Mouse (Mus musculus) frontal cortex, adult (tissue): ENCODE results near the gene Dapl1.

Experiments used
- ATAC-seq: cut with Nextera tagmentation; 2 replicates; pipeline ENCODE4 v1.9.2; 2017; ENCODE audit warnings: mild to moderate bottlenecking, moderate library complexity, mixed read lengths; ENCODE audit not compliant: low TSS enrichment

Dapl1 gene

GRCm38 (mm10) chr2:59471051-59471948, 13.2 kb upstream of the Dapl1 start:
- ATAC-seq, result no peak

- no peak for ATAC-seq
Measured at GRCm38 (mm10) chr2:59474336-59474735, 10.1 kb upstream of the Dapl1 start.

GRCm38 (mm10) chr2:59485080-59485479, 627 bp downstream of the Dapl1 start:
- ATAC-seq, result no peak

- ATAC-seq, result no peak
Measured at GRCm38 (mm10) chr2:59485657-59486056, 1.2 kb downstream of the Dapl1 start.

GRCm38 (mm10) chr2:59486196-59486845, 1.9 kb downstream of the Dapl1 start:
- ATAC-seq, result no peak

- no peak for ATAC-seq
Measured at GRCm38 (mm10) chr2:59488235-59488634, 3.8 kb downstream of the Dapl1 start.

GRCm38 (mm10) chr2:59490353-59490752, 5.9 kb downstream of the Dapl1 start:
- no peak for ATAC-seq

- no peak for ATAC-seq
Measured at GRCm38 (mm10) chr2:59493445-59494085, 9.1 kb downstream of the Dapl1 start.

GRCm38 (mm10) chr2:59499146-59499545, 14.7 kb downstream of the Dapl1 start:
- no peak for ATAC-seq

- no peak for ATAC-seq
Measured at GRCm38 (mm10) chr2:59499717-59500116, 15.3 kb downstream of the Dapl1 start.

GRCm38 (mm10) chr2:59509061-59509460, 24.6 kb downstream of the Dapl1 start:
- no peak for ATAC-seq

- ATAC-seq, result peak; percentile 55; the same call in 1 of the 2 replicates
Measured at GRCm38 (mm10) chr2:59510416-59510815, 26.0 kb downstream of the Dapl1 start.

- ATAC-seq, result no peak
Measured at GRCm38 (mm10) chr2:59510882-59511281, 26.4 kb downstream of the Dapl1 start.

GRCm38 (mm10) chr2:59520663-59521062, 36.2 kb downstream of the Dapl1 start:
- no peak for ATAC-seq

- ATAC-seq, result peak; percentile 98
Measured at GRCm38 (mm10) chr2:59522079-59522684, 37.7 kb downstream of the Dapl1 start.

- no peak for ATAC-seq
Measured at GRCm38 (mm10) chr2:59523526-59523925, 39.1 kb downstream of the Dapl1 start.

- ATAC-seq, result no peak
Measured at GRCm38 (mm10) chr2:59526893-59527292, 42.4 kb downstream of the Dapl1 start.

GRCm38 (mm10) chr2:59529574-59530080, 45.2 kb downstream of the Dapl1 start:
- no peak for ATAC-seq

GRCm38 (mm10) chr2:59530811-59531210, 46.4 kb downstream of the Dapl1 start:
- ATAC-seq, result peak; percentile 90

- no peak for ATAC-seq
Measured at GRCm38 (mm10) chr2:59532999-59533398, 48.5 kb downstream of the Dapl1 start.

GRCm38 (mm10) chr2:59533504-59533903, 49.1 kb downstream of the Dapl1 start:
- ATAC-seq, result peak; percentile 20
